Mouse (Mus musculus): ENCODE results near the gene Meox1. TPM values are rescaled to one million over a fixed set of nuclear protein-coding genes. Genes with fewer than 3 reads are reported as not detected.

Gene Meox1
- total and polyA plus RNA-seq, 3 experiments, result not detected

- TF ChIP-seq CHD1 (IDR thresholded peaks at IDR 0.05; ENCODE audit: low read depth, low read length), result no peak
- TF ChIP-seq ETS1 (IDR thresholded peaks at IDR 0.05; ENCODE audit: low read depth, low read length), result no peak
- no peak for TF ChIP-seq RCOR1 (IDR thresholded peaks at IDR 0.05; ENCODE audit: low read depth, low read length)
- no peak for TF ChIP-seq GABPA (IDR thresholded peaks at IDR 0.05; ENCODE audit: low read depth, low read length)
- TF ChIP-seq SIN3A (IDR thresholded peaks at IDR 0.05; ENCODE audit: low read length), result no peak
- TF ChIP-seq UBTF (IDR thresholded peaks at IDR 0.05; ENCODE audit: borderline replicate concordance, insufficient read depth, low read depth, low read length), result no peak
- Histone ChIP-seq H3K4me1 (ENCODE audit: control insufficient read depth in 1 of 2, insufficient read depth in 2 of 2, low read length in 2 of 2) (no peaks in the 10 kb centered on the region), H3K9ac (ENCODE audit: control insufficient read depth, low read depth, low read length, poor library complexity, severe bottlenecking) (no peak overlapping the region), H3K79me2 (ENCODE audit: control insufficient read depth, insufficient read depth, low read length, poor library complexity) (no peaks in the 10 kb centered on the region), H3K36me3 (ENCODE audit: control insufficient read depth in 1 of 2, insufficient read depth in 2 of 2, low read length in 2 of 2) (no peaks in the 10 kb centered on the region), H3K27ac (ENCODE audit: control insufficient read depth, low read depth, low read length) (no peak overlapping the region), H3K9me3 (replicated peaks; ENCODE audit: insufficient read depth, low read length) (no peaks in the 10 kb centered on the region), H3K27me3 (ENCODE audit: control insufficient read depth in 1 of 2, insufficient read depth in 2 of 2, low read length in 2 of 2) (peaks cover 24 to 29% of the 10 kb centered on the region in 2 experiments), H3K4me3 (ENCODE audit: control insufficient read depth in 1 of 2, insufficient read depth in 1 of 2, low read depth in 2 of 2, low read length in 2 of 2) (no peak overlapping the region)
- no peak for DNase-seq (ENCODE audit: low read depth, low spot score)
These were observed 12.5 kb downstream of the Meox1 start for GRCm38 (mm10) chr11:101881604-101882071.

- H3K9me3 ChIP-seq (replicated peaks; ENCODE audit: insufficient read depth, low read length), result no peaks in the 10 kb centered on the region
- no peaks in the 10 kb centered on the region for H3K79me2 ChIP-seq (ENCODE audit: control insufficient read depth, insufficient read depth, low read length, poor library complexity)
- no peaks in the 10 kb centered on the region for H3K36me3 ChIP-seq (ENCODE audit: control insufficient read depth in 1 of 2, insufficient read depth in 2 of 2, low read length in 2 of 2)
- TF ChIP-seq TAL1 (IDR thresholded peaks at IDR 0.05; ENCODE audit: low read length) (no peak), BHLHE40 (IDR thresholded peaks at IDR 0.05; ENCODE audit: borderline replicate concordance, low read depth, low read length) (no peak), RCOR1 (IDR thresholded peaks at IDR 0.05; ENCODE audit: low read depth, low read length) (no peak), MEF2A (IDR thresholded peaks at IDR 0.05; ENCODE audit: extremely low read depth, insufficient replicate concordance, low read depth, low read length, poor library complexity, severe bottlenecking) (no peak), TCF12 (IDR thresholded peaks at IDR 0.05; ENCODE audit: low read depth, low read length) (no peak), USF2 (IDR thresholded peaks at IDR 0.05; ENCODE audit: borderline replicate concordance in 1 of 2, insufficient read depth in 1 of 2, low read depth in 1 of 2, low read length in 2 of 2) (no peak), MAFK (IDR thresholded peaks at IDR 0.05; ENCODE audit: borderline replicate concordance, low read depth, low read length) (no peak), MYC (IDR thresholded peaks at IDR 0.05; ENCODE audit: low read depth, low read length) (no peak), CHD2 (IDR thresholded peaks at IDR 0.05; ENCODE audit: low read length) (no peak), POLR2AphosphoS2 (IDR thresholded peaks at IDR 0.05; ENCODE audit: low read length) (no peak), MAX (IDR thresholded peaks at IDR 0.05; ENCODE audit: low read length) (no peak), ZKSCAN1 (IDR thresholded peaks at IDR 0.05; ENCODE audit: low read depth, low read length) (no peak), CHD1 (IDR thresholded peaks at IDR 0.05; ENCODE audit: low read depth, low read length) (no peak), ZC3H11A (IDR thresholded peaks at IDR 0.05; ENCODE audit: low read depth, low read length) (no peak), UBTF (IDR thresholded peaks at IDR 0.05; ENCODE audit: borderline replicate concordance, insufficient read depth, low read depth, low read length) (no peak), MYB (IDR thresholded peaks at IDR 0.05; ENCODE audit: low read depth, low read length) (no peak), MXI1 (IDR thresholded peaks at IDR 0.05; ENCODE audit: low read depth, low read length) (no peak), EP300 (IDR thresholded peaks at IDR 0.05; ENCODE audit: low read depth in 1 of 2, low read length in 2 of 2) (no peak), KAT2A (conservative IDR thresholded peaks at IDR 0.05; ENCODE audit: low read depth, low read length) (no peak), POLR2AphosphoS5 (IDR thresholded peaks at IDR 0.05; ENCODE audit: borderline replicate concordance, low read depth, low read length) (no peak)
- H3K27me3 ChIP-seq (ENCODE audit: control insufficient read depth in 1 of 2, insufficient read depth in 2 of 2, low read length in 2 of 2), result peaks cover 26 to 29% of the 10 kb centered on the region in 2 experiments
- DNase-seq (ENCODE audit: low read depth, low spot score), result no peak
- H3K27ac ChIP-seq (ENCODE audit: control insufficient read depth, low read depth, low read length), result no peak overlapping the region
- no peaks in the 10 kb centered on the region for H3K4me1 ChIP-seq (ENCODE audit: control insufficient read depth in 1 of 2, insufficient read depth in 2 of 2, low read length in 2 of 2)
- H3K4me3 ChIP-seq (ENCODE audit: control insufficient read depth in 1 of 2, insufficient read depth in 1 of 2, low read depth in 2 of 2, low read length in 2 of 2), result no peak overlapping the region
- no peak overlapping the region for H3K9ac ChIP-seq (ENCODE audit: control insufficient read depth, low read depth, low read length, poor library complexity, severe bottlenecking)
These were observed 13.0 kb downstream of the Meox1 start for GRCm38 (mm10) chr11:101881185-101881584.
